Mouse (Mus musculus) embryo, embryonic 9.5 days (tissue): Measurements from ENCODE around the gene Olfr30.
"Not testable (repeated sequence)": the region's sequence is repeated elsewhere in the genome, so short reads cannot be mapped to it uniquely, and the experiment has no call there.

Experiments
- DNase-seq: peaks from one replicate; pipeline ENCODE4 v3.0.0-alpha.2; 2017; ENCODE audit errors: extremely low spot score

Gene Olfr30

GRCm38 (mm10) chr11:58462170-58462569 is at the start of gene Olfr30:
Gene Olfr30 (minus strand): TSS chr11:58462270.
- no peak for DNase-seq

- not testable (repeated sequence) for DNase-seq
These were observed 47.0 kb upstream of the Olfr30 start for GRCm38 (mm10) chr11:58509058-58509457.

DNA sequence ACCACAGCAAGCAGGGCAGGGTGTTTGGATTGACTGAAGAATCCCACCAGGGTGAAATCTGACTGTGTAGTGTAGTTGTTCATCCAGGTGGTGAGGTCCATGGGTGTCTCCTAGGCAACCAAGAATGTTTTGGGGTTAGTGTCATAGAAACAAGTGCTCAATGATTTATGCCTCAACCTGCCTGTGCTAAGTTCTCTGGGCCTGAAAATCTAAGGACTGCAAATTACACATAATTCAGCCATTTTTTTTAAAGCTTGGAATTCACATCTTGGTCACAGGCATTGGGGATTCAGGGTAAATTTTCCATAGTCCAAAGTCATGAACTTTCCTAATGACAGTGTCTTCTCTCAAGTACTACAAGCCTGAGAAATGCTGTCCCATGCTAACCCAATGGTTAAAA is 40.4 kb upstream of the Olfr30 start, which contains the start of gene Olfr331:
Olfr331 (minus strand) TSS at position 101 of the 400 bp plus-strand sequence.
- DNase-seq: not testable (repeated sequence)

GRCm38 (mm10) chr11:58499290-58499689 is 37.2 kb upstream of the Olfr30 start:
- no peak for DNase-seq

DNA sequence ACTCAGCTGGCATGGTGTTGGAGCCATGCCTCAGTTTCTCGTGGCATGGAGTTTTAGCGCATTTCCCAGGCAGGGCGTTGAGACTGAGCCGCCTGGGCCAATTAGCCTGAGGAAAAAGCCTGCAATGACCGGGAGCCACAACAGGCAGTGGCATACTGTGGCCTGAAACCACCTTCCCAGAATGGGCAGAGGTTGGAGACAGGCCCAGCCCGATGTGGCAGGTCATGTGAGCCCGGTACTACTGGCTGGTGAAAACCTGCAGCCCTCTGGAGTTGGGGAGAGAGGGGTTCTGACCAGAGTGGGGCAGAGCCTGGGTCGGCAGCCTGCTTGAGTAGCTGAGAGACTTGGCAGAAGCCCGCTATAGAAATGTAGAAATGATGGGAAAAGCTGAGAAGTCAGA is 36.7 kb upstream of the Olfr30 start:
- DNase-seq: no peak

- DNase-seq: no peak
These were observed 30.4 kb upstream of the Olfr30 start, which contains the start of gene Olfr332 for GRCm38 (mm10) chr11:58492455-58492854. Gene Olfr332 (minus strand): TSS chr11:58492555.

DNA sequence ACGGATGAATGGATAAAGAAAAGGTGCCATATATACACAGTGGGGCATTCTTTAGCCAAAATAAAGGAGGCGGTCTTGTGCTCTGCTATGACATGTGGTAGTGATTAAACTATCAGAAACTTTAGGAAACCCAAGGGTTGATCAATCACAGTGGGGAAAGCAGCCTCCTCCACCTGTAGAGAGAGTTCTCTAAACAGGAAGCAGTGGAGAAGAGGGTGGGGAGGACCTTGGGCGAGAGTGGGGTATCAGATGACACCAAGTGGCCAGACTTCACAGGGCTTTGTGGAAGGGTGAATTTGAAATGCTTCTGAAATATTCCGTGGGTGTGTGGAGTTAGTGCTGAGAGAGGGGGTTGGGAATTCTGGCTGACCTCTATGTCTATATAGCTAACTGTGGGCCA is 8.5 kb downstream of the Olfr30 start:
- DNase-seq: peak; percentile 14

DNA sequence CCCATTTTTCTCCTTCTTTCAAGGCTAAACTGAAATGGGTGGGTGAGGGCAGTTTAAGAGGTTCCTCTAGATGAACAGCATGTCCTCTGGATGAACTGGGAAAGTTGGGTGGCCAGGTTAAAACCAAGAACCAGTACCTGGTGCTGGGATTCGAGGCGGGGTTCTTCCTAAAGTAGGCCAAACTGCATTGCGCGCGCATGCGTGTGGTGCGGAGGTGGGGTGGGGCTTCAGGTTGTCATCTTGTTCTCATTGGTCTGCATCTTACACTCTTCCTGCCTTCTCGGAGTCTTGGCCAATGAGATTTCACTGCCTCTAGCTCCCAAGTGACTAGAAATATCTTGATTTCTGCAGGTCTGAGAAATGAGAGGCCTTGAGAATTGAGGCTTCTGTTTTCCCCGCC is 9.3 kb downstream of the Olfr30 start, which contains the start of gene Lypd9:
Lypd9 (minus strand) TSS at position 165 of the 400 bp plus-strand sequence.
- DNase-seq: no peak

- no peak for DNase-seq
These were observed 24.2 kb downstream of the Olfr30 start for GRCm38 (mm10) chr11:58437866-58438265.

GRCm38 (mm10) chr11:58432259-58432658 is 29.8 kb downstream of the Olfr30 start, which contains the start of gene Gm12253:
Gene Gm12253 (plus strand): TSS chr11:58432559.
- no peak for DNase-seq

- DNase-seq: no peak
These were observed 41.3 kb downstream of the Olfr30 start, which contains the start of gene 1810065E05Rik for GRCm38 (mm10) chr11:58420815-58421214. Gene 1810065E05Rik (plus strand): TSS chr11:58421111.

GRCm38 (mm10) chr11:58418336-58418735 is 43.7 kb downstream of the Olfr30 start:
- DNase-seq: no peak

GRCm38 (mm10) chr11:58408066-58408465 is 54.0 kb downstream of the Olfr30 start:
- no peak for DNase-seq
